In the genomic region with DNA sequence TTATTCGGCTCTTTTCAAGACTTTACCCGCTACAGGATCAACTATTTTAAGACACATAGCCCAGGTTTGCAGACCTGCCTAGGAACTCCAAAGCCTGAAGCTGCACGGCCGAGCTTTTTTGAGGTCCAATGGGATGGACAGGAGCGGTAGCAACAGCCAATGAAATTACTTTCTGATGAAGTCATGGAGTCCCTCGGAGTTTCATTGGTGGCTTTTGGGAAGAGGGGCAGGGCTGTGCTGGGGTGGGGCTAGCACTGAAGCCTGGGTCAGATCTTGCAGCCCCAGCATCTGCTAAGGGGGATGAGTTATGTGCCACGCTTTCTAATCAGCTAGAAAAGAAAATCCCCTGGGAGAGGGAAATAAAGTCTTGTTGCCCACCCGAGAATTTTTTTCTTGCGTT, we compare ENCODE assay signal across 8 mouse cellular contexts. TPM values are rescaled to one million over a fixed set of nuclear protein-coding genes. Genes with fewer than 3 reads are reported as not detected.
DNase-seq lines count a peak whose midpoint lies in the region; TF ChIP-seq lines count a peak whose summit lies in the region.

No protein-coding gene starts in this region.

- peak overlapping the region; percentile 63 for H3K27ac ChIP-seq in embryonic facial prominence, embryonic 10.5 days (replicated peaks)
- H3K27ac ChIP-seq in kidney, adult 2 months (ENCODE audit: insufficient read depth, low read depth, low read length): peak overlapping the region; percentile 53; the same call in 1 of the 2 replicates
- no peak overlapping the region for H3K27ac ChIP-seq in limb, embryonic 10.5 days
- H3K27ac ChIP-seq in midbrain, embryonic 10.5 days (replicated peaks): peak overlapping the region; percentile 79

- H3K4me3 ChIP-seq in embryonic facial prominence, embryonic 10.5 days: 0 out of 2 replicates have a peak overlapping the region, but pooled peaks have one; percentile 25
- H3K4me3 ChIP-seq in kidney, adult 2 months (ENCODE audit: insufficient read depth, low read depth, low read length): 0 out of 2 replicates have a peak overlapping the region, but pooled peaks have one; percentile 5
- H3K4me3 ChIP-seq in limb, embryonic 10.5 days: peak overlapping the region; percentile 18; the same call in 1 of the 2 replicates
- peak overlapping the region; percentile 40 for H3K4me3 ChIP-seq in midbrain, embryonic 10.5 days

- TF ChIP-seq CTCF in kidney, adult 2 months (conservative IDR thresholded peaks at IDR 0.05; ENCODE audit: insufficient read depth, insufficient read length, low read depth, low read length): no peak

- H3K9me3 ChIP-seq in embryonic facial prominence, embryonic 10.5 days: no peaks in the 10 kb centered on the region
- H3K9me3 ChIP-seq in limb, embryonic 10.5 days (replicated peaks): no peaks in the 10 kb centered on the region
- H3K9me3 ChIP-seq in midbrain, embryonic 10.5 days (replicated peaks): no peaks in the 10 kb centered on the region

- no peak for TF ChIP-seq POLR2A in kidney, adult 2 months (IDR thresholded peaks at IDR 0.05; ENCODE audit: low read depth, low read length)

- H3K36me3 ChIP-seq in embryonic facial prominence, embryonic 10.5 days (replicated peaks): no peaks in the 10 kb centered on the region
- H3K36me3 ChIP-seq in kidney, adult 2 months (ENCODE audit: control insufficient read depth, insufficient read depth, low read length): no peaks in the 10 kb centered on the region
- H3K36me3 ChIP-seq in limb, embryonic 10.5 days: no peaks in the 10 kb centered on the region
- no peaks in the 10 kb centered on the region for H3K36me3 ChIP-seq in midbrain, embryonic 10.5 days

- peaks cover 33% of the 10 kb centered on the region for H3K4me1 ChIP-seq in embryonic facial prominence, embryonic 10.5 days
- 0 out of 2 replicates have a peak, but pooled peaks cover 3% of the 10 kb centered on the region for H3K4me1 ChIP-seq in kidney, adult 2 months (ENCODE audit: control insufficient read depth, insufficient read depth, low read length)
- peaks cover 41% of the 10 kb centered on the region for H3K4me1 ChIP-seq in limb, embryonic 10.5 days
- peaks cover 40% of the 10 kb centered on the region for H3K4me1 ChIP-seq in midbrain, embryonic 10.5 days

- WGBS in embryonic facial prominence, embryonic 10.5 days: 13% methylated on average over 9 of the region's 9 CpGs
- WGBS in kidney, adult 2 months: 8% methylated on average over 9 of the region's 9 CpGs
- 13% methylated on average over 9 of the region's 9 CpGs for WGBS in limb, embryonic 10.5 days
- WGBS in midbrain, embryonic 10.5 days: 12% methylated on average over 9 of the region's 9 CpGs

- H3K27me3 ChIP-seq in embryonic facial prominence, embryonic 10.5 days (replicated peaks; ENCODE audit: low read depth, poor library complexity, severe bottlenecking): no peaks in the 10 kb centered on the region
- no peaks in the 10 kb centered on the region for H3K27me3 ChIP-seq in kidney, adult 2 months (replicated peaks; ENCODE audit: control insufficient read depth, insufficient read depth, low read length)
- no peaks in the 10 kb centered on the region for H3K27me3 ChIP-seq in limb, embryonic 10.5 days (ENCODE audit: low read depth, poor library complexity, severe bottlenecking)
- H3K27me3 ChIP-seq in midbrain, embryonic 10.5 days (ENCODE audit: low read depth, poor library complexity, severe bottlenecking): no peaks in the 10 kb centered on the region

- peak; percentile 58 for DNase-seq in ovary, adult 18-20 months (ENCODE audit: low spot score)
- no peak for DNase-seq in ovary, postnatal 10 days (ENCODE audit: low spot score)
- peak; percentile 80 for DNase-seq in embryonic facial prominence, embryonic 10.5 days (ENCODE audit: low spot score)
- peak; percentile 90 for DNase-seq in heart, adult 8-10 months (ENCODE audit: low spot score)
- peak; percentile 91 for DNase-seq in kidney, adult 2 months
- peak; percentile 56 for DNase-seq in limb, embryonic 10.5 days (ENCODE audit: low spot score)
- DNase-seq in midbrain, embryonic 10.5 days (ENCODE audit: low spot score): peak; percentile 75
- peak; percentile 80 for DNase-seq in skeletal muscle tissue, adult 2 months (ENCODE audit: low read depth, low spot score)

RNA-seq across cellular contexts. Expression of gene Ttc7b, which starts 7.1 kb away (rescaled TPM):
- polyA plus RNA-seq in embryonic facial prominence, embryonic 10.5 days (2016; fragmentation: Nextera tagmentation; extraction: Ambion mirVana): 4.2 and 4.6 TPM in 2 replicates
- 10 to 100 TPM; 78.8 to 94.4 (median 86.7) TPM for total RNA-seq in heart, adult 8-10 months (2022)
- polyA plus RNA-seq in kidney, adult 2 months (2012; rRNA removed): 42.1 and 55.5 TPM in 2 replicates
- polyA plus RNA-seq in limb, embryonic 10.5 days (2016; fragmentation: Nextera tagmentation; extraction: Ambion mirVana): 4.3 and 4.7 TPM in 2 replicates
- polyA plus RNA-seq in midbrain, embryonic 10.5 days (2016; fragmentation: Nextera tagmentation; extraction: Ambion mirVana): 5.1 and 5.2 TPM in 2 replicates
